Mouse (Mus musculus): ENCODE measurements at regions not wholly inside any gene's neighbourhood (a gene's known extent, or its start where the extent isn't known, plus 50 kb on each side); places are given as distances from the start of the nearest gene placed in this dataset.
"Not testable (repeated sequence)": the region's sequence is repeated elsewhere in the genome, so short reads cannot be mapped to it uniquely, and the experiment has no call there.

DNA sequence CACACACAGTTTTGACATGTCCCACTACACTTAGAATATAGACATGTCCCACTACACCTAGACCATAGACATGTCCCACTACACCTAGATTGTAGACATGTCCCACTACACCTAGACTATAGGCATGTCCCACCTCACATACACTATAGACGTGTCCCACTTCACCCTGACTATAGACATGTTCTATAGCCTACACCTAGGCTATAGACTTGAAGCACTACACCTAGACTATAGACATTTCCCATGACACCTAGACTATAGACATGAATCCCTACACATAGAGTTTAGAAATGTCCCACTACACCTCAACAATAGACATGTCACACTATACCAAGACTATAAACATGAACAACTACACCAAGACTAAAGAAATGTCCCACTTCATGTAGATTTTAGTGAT, 2580.9 kb downstream of the Gm37988 start:
- peak; percentile 60; the same call in 1 of the 2 replicates for ATAC-seq (ENCODE audit: low read depth)
- H3K4me3 ChIP-seq (ENCODE audit: low read depth, low read length), result no peak overlapping the region
- no peak overlapping the region for H3K27ac ChIP-seq (ENCODE audit: low read depth, low read length)
- no peak overlapping the region for H3K4me2 ChIP-seq (ENCODE audit: low read depth, low read length)
- H3K27me3 ChIP-seq (ENCODE audit: control insufficient read depth, insufficient read depth, low read length), result no peaks in the 10 kb centered on the region
- H3K4me1 ChIP-seq (ENCODE audit: control insufficient read depth, insufficient read depth, low read length), result no peaks in the 10 kb centered on the region
- H3K9me3 ChIP-seq (ENCODE audit: control insufficient read depth, low read length), result no peaks in the 10 kb centered on the region
- WGBS, result 89% methylated on average over 1 of the region's 1 CpGs
- no peaks in the 10 kb centered on the region for H3K36me3 ChIP-seq (ENCODE audit: control insufficient read depth, insufficient read depth, low read length)
- H3K9ac ChIP-seq (replicated peaks; ENCODE audit: low read depth, low read length), result no peak overlapping the region

DNA sequence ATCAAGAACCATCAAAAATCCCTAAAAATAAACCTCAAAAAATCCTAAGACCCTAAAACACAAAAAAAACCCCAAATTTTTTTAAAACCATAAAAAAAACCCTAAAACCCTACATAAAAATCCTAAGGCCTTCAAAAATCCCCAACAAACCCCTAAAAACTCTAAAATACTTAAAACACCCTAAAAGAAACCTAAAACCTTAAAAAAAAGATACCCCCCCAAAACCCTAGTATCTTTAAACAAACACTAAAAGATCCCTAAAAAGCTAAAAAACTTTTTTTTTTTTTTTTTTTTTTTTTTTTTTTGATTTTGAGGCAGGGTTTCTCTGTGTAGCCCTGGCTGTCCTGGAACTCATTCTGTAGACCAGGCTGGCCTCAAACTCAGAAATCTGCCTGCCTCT, 2585.8 kb downstream of the Gm37988 start:
- Histone ChIP-seq H3K4me1 (ENCODE audit: control insufficient read depth, insufficient read depth, low read length) (no peaks in the 10 kb centered on the region), H3K36me3 (ENCODE audit: control insufficient read depth, insufficient read depth, low read length) (no peaks in the 10 kb centered on the region), H3K9me3 (ENCODE audit: control insufficient read depth, low read length) (no peaks in the 10 kb centered on the region), H3K9ac (replicated peaks; ENCODE audit: low read depth, low read length) (no peak overlapping the region), H3K4me2 (ENCODE audit: low read depth, low read length) (no peak overlapping the region), H3K27me3 (ENCODE audit: control insufficient read depth, insufficient read depth, low read length) (no peaks in the 10 kb centered on the region), H3K27ac (ENCODE audit: low read depth, low read length) (no peak overlapping the region), H3K4me3 (ENCODE audit: low read depth, low read length) (no peak overlapping the region)
- no peak for ATAC-seq (ENCODE audit: low read depth)

DNA sequence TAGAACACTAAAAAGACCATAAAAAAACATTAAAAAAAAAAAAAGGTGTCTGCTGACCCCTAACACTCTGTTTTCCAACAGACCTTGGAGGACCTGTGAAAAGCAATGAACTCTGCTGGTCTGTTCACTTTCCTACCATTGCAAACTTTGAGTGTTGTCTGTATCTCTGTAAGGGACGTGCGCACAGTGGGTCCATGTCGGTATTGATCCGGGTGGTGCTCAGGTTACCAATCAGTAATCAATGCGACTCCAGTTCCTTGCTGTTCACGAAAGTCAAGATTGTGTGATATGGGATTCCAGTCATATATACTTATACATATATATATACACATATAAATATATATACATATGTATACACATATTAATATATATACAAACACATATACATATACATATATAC, 2586.5 kb downstream of the Gm37988 start:
- H3K4me1 ChIP-seq (ENCODE audit: control insufficient read depth, insufficient read depth, low read length), result no peaks in the 10 kb centered on the region
- no peak overlapping the region for H3K4me3 ChIP-seq (ENCODE audit: low read depth, low read length)
- H3K36me3 ChIP-seq (ENCODE audit: control insufficient read depth, insufficient read depth, low read length), result no peaks in the 10 kb centered on the region
- H3K27me3 ChIP-seq (ENCODE audit: control insufficient read depth, insufficient read depth, low read length), result no peaks in the 10 kb centered on the region
- WGBS, result 99% methylated on average over 6 of the region's 6 CpGs
- no peaks in the 10 kb centered on the region for H3K9me3 ChIP-seq (ENCODE audit: control insufficient read depth, low read length)
- no peak for ATAC-seq (ENCODE audit: low read depth)
- H3K27ac ChIP-seq (ENCODE audit: low read depth, low read length), result no peak overlapping the region
- no peak overlapping the region for H3K4me2 ChIP-seq (ENCODE audit: low read depth, low read length)
- H3K9ac ChIP-seq (replicated peaks; ENCODE audit: low read depth, low read length), result no peak overlapping the region

GRCm38 (mm10) chr1:7395527-7395926, 2587.8 kb downstream of the Gm37988 start:
- Histone ChIP-seq H3K4me1 (ENCODE audit: control insufficient read depth, insufficient read depth, low read length) (no peaks in the 10 kb centered on the region), H3K27me3 (ENCODE audit: control insufficient read depth, insufficient read depth, low read length) (no peaks in the 10 kb centered on the region), H3K9me3 (ENCODE audit: control insufficient read depth, low read length) (no peaks in the 10 kb centered on the region), H3K4me3 (ENCODE audit: low read depth, low read length) (no peak overlapping the region), H3K36me3 (ENCODE audit: control insufficient read depth, insufficient read depth, low read length) (no peaks in the 10 kb centered on the region), H3K9ac (replicated peaks; ENCODE audit: low read depth, low read length) (no peak overlapping the region), H3K27ac (ENCODE audit: low read depth, low read length) (no peak overlapping the region), H3K4me2 (ENCODE audit: low read depth, low read length) (no peak overlapping the region)
- WGBS, result 91% methylated on average over 8 of the region's 8 CpGs
- ATAC-seq (ENCODE audit: low read depth), result no peak

DNA sequence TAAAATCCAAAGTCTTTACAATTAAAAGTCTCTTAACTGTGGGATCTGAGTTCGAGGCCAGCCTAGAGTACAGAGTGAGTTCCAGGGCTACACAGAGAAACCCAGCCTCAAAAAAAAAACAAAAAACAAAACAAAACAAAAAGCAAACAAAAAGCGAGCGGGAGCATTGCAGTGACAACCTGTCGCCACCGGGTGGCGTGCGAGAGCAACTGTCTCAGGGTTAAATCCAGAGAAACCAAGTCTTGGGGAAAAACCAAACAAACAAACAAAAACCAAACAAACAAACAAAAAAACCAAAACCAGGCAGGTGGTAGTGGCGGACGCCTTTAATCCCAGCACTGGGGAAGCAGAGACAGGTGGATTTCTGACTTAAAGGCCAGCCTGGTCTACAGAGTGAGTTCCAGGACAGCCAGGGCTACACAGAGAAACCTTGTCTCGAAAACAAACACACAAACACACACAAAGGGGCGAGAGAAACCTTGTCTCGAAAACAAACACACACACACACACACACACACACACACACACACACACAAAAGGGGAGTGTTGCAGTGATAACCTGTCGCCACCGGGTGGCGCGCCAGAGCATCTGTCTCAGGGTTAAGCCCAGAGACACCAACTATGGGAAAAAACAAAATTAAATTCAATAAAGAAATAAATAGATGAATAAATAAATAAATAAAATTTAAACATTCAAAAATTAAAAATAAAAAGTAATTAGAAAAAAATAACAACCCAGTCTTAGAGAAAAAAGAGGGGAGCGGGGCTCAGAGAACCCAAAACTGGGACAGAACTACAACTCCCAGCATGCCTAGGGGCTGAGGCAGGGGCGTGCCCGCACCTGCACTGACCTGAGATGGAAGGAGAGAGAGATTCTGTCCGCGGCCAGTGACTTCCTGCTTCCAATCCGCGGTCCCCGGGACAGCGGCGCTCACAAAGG, 2589.4 kb downstream of the Gm37988 start:
- no peaks in the 10 kb centered on the region for H3K9me3 ChIP-seq (ENCODE audit: control insufficient read depth, low read length)
- peak; percentile 88 for ATAC-seq (ENCODE audit: low read depth)
- no peaks in the 10 kb centered on the region for H3K4me1 ChIP-seq (ENCODE audit: control insufficient read depth, insufficient read depth, low read length)
- H3K4me2 ChIP-seq (ENCODE audit: low read depth, low read length), result peak overlapping the region; percentile 41
- H3K27me3 ChIP-seq (ENCODE audit: control insufficient read depth, insufficient read depth, low read length), result no peaks in the 10 kb centered on the region
- no peaks in the 10 kb centered on the region for H3K36me3 ChIP-seq (ENCODE audit: control insufficient read depth, insufficient read depth, low read length)
- 13% methylated on average over 26 of the region's 26 CpGs for WGBS
- H3K9ac ChIP-seq (replicated peaks; ENCODE audit: low read depth, low read length), result 0 out of 2 replicates have a peak overlapping the region, but pooled peaks have one; percentile 42
- peak overlapping the region; percentile 52; the same call in 1 of the 2 replicates for H3K27ac ChIP-seq (ENCODE audit: low read depth, low read length)
- H3K4me3 ChIP-seq (ENCODE audit: low read depth, low read length), result peak overlapping the region; percentile 64

GRCm38 (mm10) chr1:7397807-7398446, 2590.2 kb downstream of the Gm37988 start:
- no peaks in the 10 kb centered on the region for H3K27me3 ChIP-seq (ENCODE audit: control insufficient read depth, insufficient read depth, low read length)
- no peaks in the 10 kb centered on the region for H3K4me1 ChIP-seq (ENCODE audit: control insufficient read depth, insufficient read depth, low read length)
- H3K4me2 ChIP-seq (ENCODE audit: low read depth, low read length), result peak overlapping the region; percentile 48
- under 1% methylated on average over 39 of the region's 46 CpGs for WGBS
- peak overlapping the region; percentile 64 for H3K4me3 ChIP-seq (ENCODE audit: low read depth, low read length)
- no peaks in the 10 kb centered on the region for H3K36me3 ChIP-seq (ENCODE audit: control insufficient read depth, insufficient read depth, low read length)
- no peaks in the 10 kb centered on the region for H3K9me3 ChIP-seq (ENCODE audit: control insufficient read depth, low read length)
- peak; percentile 98 for ATAC-seq (ENCODE audit: low read depth)
- peak overlapping the region; percentile 78 for H3K27ac ChIP-seq (ENCODE audit: low read depth, low read length)
- peak overlapping the region; percentile 51 for H3K9ac ChIP-seq (replicated peaks; ENCODE audit: low read depth, low read length)

DNA sequence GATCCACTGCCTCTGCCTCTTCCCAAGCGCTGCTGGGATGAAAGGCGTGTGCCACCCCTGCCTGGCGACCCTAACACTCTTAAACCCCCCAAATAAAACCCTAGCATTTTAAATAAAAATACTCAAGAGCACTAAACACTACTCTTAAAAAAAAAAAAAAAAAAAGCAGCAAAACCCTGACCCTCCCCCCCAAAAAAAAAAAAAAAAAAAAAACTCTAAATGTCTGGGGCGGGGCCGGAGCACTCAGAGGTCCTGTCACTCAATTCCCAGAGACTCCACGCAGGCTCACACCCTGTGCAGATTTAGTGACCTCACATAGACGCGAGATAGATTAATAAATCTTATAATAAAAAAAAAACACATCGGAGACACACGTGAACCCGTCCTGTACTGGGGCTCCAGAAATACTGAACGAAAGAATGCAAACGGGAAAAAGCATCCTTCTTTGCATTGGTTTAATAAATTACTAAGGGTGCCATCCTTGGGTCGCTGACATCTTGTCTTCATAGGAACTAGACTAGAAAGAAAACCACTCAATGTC, 2591.1 kb downstream of the Gm37988 start:
- Histone ChIP-seq H3K4me3 (ENCODE audit: low read depth, low read length) (peak overlapping the region; percentile 64), H3K27me3 (ENCODE audit: control insufficient read depth, insufficient read depth, low read length) (no peaks in the 10 kb centered on the region), H3K36me3 (ENCODE audit: control insufficient read depth, insufficient read depth, low read length) (no peaks in the 10 kb centered on the region), H3K4me2 (ENCODE audit: low read depth, low read length) (peak overlapping the region; percentile 48), H3K9me3 (ENCODE audit: control insufficient read depth, low read length) (no peaks in the 10 kb centered on the region), H3K4me1 (ENCODE audit: control insufficient read depth, insufficient read depth, low read length) (no peaks in the 10 kb centered on the region), H3K9ac (replicated peaks; ENCODE audit: low read depth, low read length) (peak overlapping the region; percentile 51), H3K27ac (ENCODE audit: low read depth, low read length) (peak overlapping the region; percentile 78)
- ATAC-seq (ENCODE audit: low read depth), result no peak
- WGBS, result 48% methylated on average over 14 of the region's 14 CpGs

DNA sequence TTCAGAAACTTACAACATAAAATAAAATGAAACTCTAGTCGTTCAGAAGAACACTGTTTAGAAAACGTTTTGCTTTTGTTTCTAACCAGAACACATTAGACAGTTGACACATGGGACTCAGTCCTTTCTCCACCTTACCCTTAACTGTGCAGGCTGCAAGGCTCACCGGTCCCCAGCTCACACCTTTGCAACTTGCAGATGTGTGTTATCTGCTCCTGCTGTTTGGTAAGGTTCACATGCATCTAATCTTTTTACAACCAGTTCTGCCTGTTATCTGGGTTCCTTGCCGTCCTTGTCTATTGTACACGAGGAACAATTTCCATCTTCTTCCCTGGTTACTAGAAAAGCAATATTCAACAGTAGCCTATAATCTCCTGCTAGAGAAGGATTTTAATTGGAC, 2598.0 kb downstream of the Gm37988 start:
- 69% methylated on average over 5 of the region's 5 CpGs for WGBS
- H3K9me3 ChIP-seq (ENCODE audit: control insufficient read depth, low read length); H3K27me3 ChIP-seq (ENCODE audit: control insufficient read depth, insufficient read depth, low read length); H3K9ac ChIP-seq (replicated peaks; ENCODE audit: low read depth, low read length); H3K36me3 ChIP-seq (ENCODE audit: control insufficient read depth, insufficient read depth, low read length); ATAC-seq (ENCODE audit: low read depth); H3K4me2 ChIP-seq (ENCODE audit: low read depth, low read length); H3K27ac ChIP-seq (ENCODE audit: low read depth, low read length); H3K4me3 ChIP-seq (ENCODE audit: low read depth, low read length); H3K4me1 ChIP-seq (ENCODE audit: control insufficient read depth, insufficient read depth, low read length): not testable (repeated sequence)

GRCm38 (mm10) chr1:7414444-7414843, 2606.8 kb downstream of the Gm37988 start:
- 88% methylated on average over 1 of the region's 1 CpGs for whole genome bisulfite sequencing
- Histone ChIP-seq H3K9ac (replicated peaks; ENCODE audit: low read depth, low read length) (no peak overlapping the region), H3K9me3 (ENCODE audit: control insufficient read depth, low read length) (no peaks in the 10 kb centered on the region), H3K36me3 (ENCODE audit: control insufficient read depth, insufficient read depth, low read length) (no peaks in the 10 kb centered on the region), H3K27ac (ENCODE audit: low read depth, low read length) (no peak overlapping the region), H3K4me1 (ENCODE audit: control insufficient read depth, insufficient read depth, low read length) (no peaks in the 10 kb centered on the region), H3K4me2 (ENCODE audit: low read depth, low read length) (no peak overlapping the region), H3K27me3 (ENCODE audit: control insufficient read depth, insufficient read depth, low read length) (no peaks in the 10 kb centered on the region), H3K4me3 (ENCODE audit: low read depth, low read length) (no peak overlapping the region)
- no peak for ATAC-seq (ENCODE audit: low read depth)

Data from neural tube, embryonic 14.5 days (tissue).